Mouse (Mus musculus): ENCODE results near the gene Syt1.

Gene Syt1

GRCm38 (mm10) chr10:108579396-108579795, 431.4 kb downstream of the Syt1 start:
- no peak for DNase-seq (ENCODE audit: low read depth, low spot score)

GRCm38 (mm10) chr10:108577611-108578010, 433.2 kb downstream of the Syt1 start:
- DNase-seq (ENCODE audit: low read depth, low spot score), result no peak

GRCm38 (mm10) chr10:108572764-108573163, 438.0 kb downstream of the Syt1 start:
- no peak for DNase-seq (ENCODE audit: low read depth, low spot score)

- no peak for DNase-seq (ENCODE audit: low read depth, low spot score)
Observed at GRCm38 (mm10) chr10:108571104-108571503, 439.7 kb downstream of the Syt1 start.

GRCm38 (mm10) chr10:108569568-108570139, 441.1 kb downstream of the Syt1 start:
- no peak for DNase-seq (ENCODE audit: low read depth, low spot score)

GRCm38 (mm10) chr10:108568925-108569324, 441.9 kb downstream of the Syt1 start:
- no peak for DNase-seq (ENCODE audit: low read depth, low spot score)

GRCm38 (mm10) chr10:108568136-108568535, 442.6 kb downstream of the Syt1 start:
- no peak for DNase-seq (ENCODE audit: low read depth, low spot score)

- DNase-seq (ENCODE audit: low read depth, low spot score), result no peak
Observed at GRCm38 (mm10) chr10:108567456-108567855, 443.3 kb downstream of the Syt1 start.

GRCm38 (mm10) chr10:108559607-108559908, 451.2 kb downstream of the Syt1 start:
- DNase-seq (ENCODE audit: low read depth, low spot score), result no peak

- no peak for DNase-seq (ENCODE audit: low read depth, low spot score)
Observed at GRCm38 (mm10) chr10:108558812-108559606, 451.8 kb downstream of the Syt1 start.

- no peak for DNase-seq (ENCODE audit: low read depth, low spot score)
Observed at GRCm38 (mm10) chr10:108552544-108552943, 458.2 kb downstream of the Syt1 start.

- DNase-seq (ENCODE audit: low read depth, low spot score), result no peak
Observed at GRCm38 (mm10) chr10:108545715-108546114, 465.1 kb downstream of the Syt1 start.

- DNase-seq (ENCODE audit: low read depth, low spot score), result no peak
Observed at GRCm38 (mm10) chr10:108541555-108541954, 469.2 kb downstream of the Syt1 start.

- no peak for DNase-seq (ENCODE audit: low read depth, low spot score)
Observed at GRCm38 (mm10) chr10:108538546-108538945, 472.2 kb downstream of the Syt1 start.

- DNase-seq (ENCODE audit: low read depth, low spot score), result no peak
Observed at GRCm38 (mm10) chr10:108537641-108538040, 473.1 kb downstream of the Syt1 start.

GRCm38 (mm10) chr10:108535922-108536321, 474.9 kb downstream of the Syt1 start:
- no peak for DNase-seq (ENCODE audit: low read depth, low spot score)

GRCm38 (mm10) chr10:108534112-108534511, 476.7 kb downstream of the Syt1 start:
- no peak for DNase-seq (ENCODE audit: low read depth, low spot score)

- DNase-seq (ENCODE audit: low read depth, low spot score), result no peak
Observed at GRCm38 (mm10) chr10:108532916-108533315, 477.9 kb downstream of the Syt1 start.

- no peak for DNase-seq (ENCODE audit: low read depth, low spot score)
Observed at GRCm38 (mm10) chr10:108532283-108532682, 478.5 kb downstream of the Syt1 start.

- DNase-seq (ENCODE audit: low read depth, low spot score), result no peak
Observed at GRCm38 (mm10) chr10:108531641-108532040, 479.1 kb downstream of the Syt1 start.

GRCm38 (mm10) chr10:108531111-108531510, 479.7 kb downstream of the Syt1 start:
- no peak for DNase-seq (ENCODE audit: low read depth, low spot score)

- DNase-seq (ENCODE audit: low read depth, low spot score), result no peak
Observed at GRCm38 (mm10) chr10:108528338-108528737, 482.4 kb downstream of the Syt1 start.

GRCm38 (mm10) chr10:108525506-108525905, 485.3 kb downstream of the Syt1 start:
- DNase-seq (ENCODE audit: low read depth, low spot score), result no peak
